Mouse (Mus musculus) stomach, postnatal 0 days (tissue): ENCODE measurements at regions not wholly inside any gene's neighbourhood (a gene's known extent, or its start where the extent isn't known, plus 50 kb on each side); places are given as distances from the start of the nearest gene placed in this dataset.

Experiments
- ATAC-seq: fragments of 200-750 bp; cut with Nextera tagmentation; 2 replicates; pipeline ENCODE4 v1.8.0; 2017; ENCODE audit not compliant: low FRiP score, low TSS enrichment
- DNase-seq: peaks from one replicate; pipeline ENCODE4 v3.0.0-alpha.2; 2016; ENCODE audit warnings: low spot score
- H3K27ac ChIP-seq: fragments of 300-500 bp; sonication (generic); replicated peaks from 2 replicates; pipeline ENCODE4 v1.5.1; 2014; ENCODE audit warnings: mild to moderate bottlenecking, control low read depth
- H3K27me3 ChIP-seq: fragments of 300-500 bp; sonication (generic); 2 replicates; pipeline ENCODE4 v1.6.1; 2014; ENCODE audit warnings: low read length; ENCODE audit not compliant: control insufficient read depth, insufficient read depth
- H3K36me3 ChIP-seq: fragments of 300-500 bp; sonication (generic); 2 replicates; pipeline ENCODE4 v1.6.1; 2014; ENCODE audit warnings: low read length, mixed read lengths; ENCODE audit not compliant: control insufficient read depth, insufficient read depth
- H3K4me1 ChIP-seq: fragments of 300-500 bp; sonication (generic); replicated peaks from 2 replicates; pipeline ENCODE4 v1.6.1; 2014; ENCODE audit warnings: antibody characterized with exemption; ENCODE audit not compliant: control insufficient read depth, insufficient read depth
- H3K4me2 ChIP-seq: fragments of 300-500 bp; sonication (generic); replicated peaks from 2 replicates; pipeline ENCODE4 v1.6.1; 2014; ENCODE audit warnings: low read depth, mild to moderate bottlenecking, control low read depth, moderate library complexity
- H3K4me3 ChIP-seq: fragments of 300-500 bp; sonication (generic); 2 replicates; pipeline ENCODE4 v1.5.1; 2014; ENCODE audit warnings: low read depth, low read length, control low read depth
- H3K9ac ChIP-seq: fragments of 300-500 bp; sonication (generic); 2 replicates; pipeline ENCODE4 v1.6.1; 2014; ENCODE audit warnings: mild to moderate bottlenecking, low read length, control low read depth, mixed read lengths
- H3K9me3 ChIP-seq: fragments of 300-500 bp; sonication (generic); 2 replicates; pipeline ENCODE4 v1.6.1; 2016; ENCODE audit warnings: low read length; ENCODE audit not compliant: control insufficient read depth
- CTCF ChIP-seq: IDR thresholded peaks from 2 replicates; pipeline ENCODE4 v1.5.1; 2016; ENCODE audit warnings: antibody characterized with exemption, low read depth, mild to moderate bottlenecking, moderate library complexity
- EP300 ChIP-seq: optimal IDR thresholded peaks from 2 replicates; pipeline ENCODE3; 2016; ENCODE audit warnings: antibody characterized with exemption
- WGBS: fragments of 180-500 bp; shearing (Covaris S2); extraction: QIAGEN DNeasy Blood & Tissue Kit; methylation state at CpG from one replicate; pipeline ENCODE4 v1.1.7; 2014; 5-methylcytosine and 5-hydroxymethylcytosine counted together

DNA sequence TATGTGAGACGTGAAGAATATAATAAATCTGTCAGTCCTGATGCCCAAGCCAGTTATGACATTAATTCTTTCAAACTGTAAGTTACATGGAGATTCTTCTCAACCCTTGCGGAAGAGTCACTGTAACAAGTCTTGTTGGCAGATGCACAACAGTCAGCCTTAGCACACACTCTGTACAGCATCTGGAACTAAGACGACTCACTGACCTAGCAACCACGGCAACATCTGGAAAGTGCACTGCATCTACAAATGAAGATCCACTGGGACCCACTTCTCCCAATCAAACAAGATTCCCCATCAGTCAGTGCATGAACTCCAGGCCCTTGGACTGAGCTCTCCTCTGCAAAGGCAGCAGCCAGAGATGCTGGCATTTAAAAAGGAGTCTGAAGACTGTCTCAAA is 620.2 kb downstream of the Basp1 start:
- H3K9me3 ChIP-seq: no peaks in the 10 kb centered on the region
- no peak overlapping the region for H3K4me2 ChIP-seq
- H3K27me3 ChIP-seq: no peaks in the 10 kb centered on the region
- WGBS: 56% methylated on average over 4 of the region's 4 CpGs
- no peak overlapping the region for H3K27ac ChIP-seq
- H3K9ac ChIP-seq: no peak overlapping the region
- DNase-seq: no peak
- TF ChIP-seq CTCF (no peak), EP300 (no peak)
- ATAC-seq: no peak
- no peaks in the 10 kb centered on the region for H3K4me1 ChIP-seq
- H3K36me3 ChIP-seq: no peaks in the 10 kb centered on the region
- no peak overlapping the region for H3K4me3 ChIP-seq

- 37% methylated on average over 3 of the region's 3 CpGs for WGBS
- H3K9ac ChIP-seq: no peak overlapping the region
- no peak for DNase-seq
These were observed 627.2 kb downstream of the Basp1 start for GRCm38 (mm10) chr15:24786336-24786735.

GRCm38 (mm10) chr15:24778234-24778633 is 635.3 kb downstream of the Basp1 start:
- Histone ChIP-seq H3K9me3 (no peaks in the 10 kb centered on the region), H3K36me3 (no peaks in the 10 kb centered on the region), H3K27me3 (no peaks in the 10 kb centered on the region), H3K4me1 (no peaks in the 10 kb centered on the region), H3K9ac (no peak overlapping the region), H3K27ac (no peak overlapping the region), H3K4me2 (no peak overlapping the region), H3K4me3 (no peak overlapping the region)
- ATAC-seq (no peak), DNase-seq (no peak)
- 77% methylated on average over 1 of the region's 1 CpGs for WGBS
- TF ChIP-seq EP300 (no peak), CTCF (no peak)

More at GRCm38 (mm10) chr15:24786336-24786735, 627.2 kb downstream of the Basp1 start:
- no peak for TF ChIP-seq EP300
- no peak for TF ChIP-seq CTCF
- H3K27ac ChIP-seq: no peak overlapping the region
- H3K4me1 ChIP-seq: no peaks in the 10 kb centered on the region
- H3K36me3 ChIP-seq: no peaks in the 10 kb centered on the region
- no peak for ATAC-seq
- no peak overlapping the region for H3K4me2 ChIP-seq
- no peak overlapping the region for H3K4me3 ChIP-seq
- H3K27me3 ChIP-seq: no peaks in the 10 kb centered on the region
- H3K9me3 ChIP-seq: no peaks in the 10 kb centered on the region

GRCm38 (mm10) chr15:24751480-24752157 is 661.9 kb downstream of the Basp1 start:
- Histone ChIP-seq H3K27ac (no peak overlapping the region), H3K4me3 (no peak overlapping the region), H3K36me3 (no peaks in the 10 kb centered on the region), H3K27me3 (no peaks in the 10 kb centered on the region), H3K9me3 (no peaks in the 10 kb centered on the region), H3K9ac (no peak overlapping the region), H3K4me2 (no peak overlapping the region), H3K4me1 (no peaks in the 10 kb centered on the region)
- TF ChIP-seq EP300 (no peak), CTCF (no peak)
- ATAC-seq: no peak
- WGBS: 15% methylated on average over 2 of the region's 2 CpGs
- no peak for DNase-seq

- Histone ChIP-seq H3K36me3 (no peaks in the 10 kb centered on the region), H3K4me3 (no peak overlapping the region), H3K27ac (no peak overlapping the region), H3K9ac (no peak overlapping the region), H3K27me3 (no peaks in the 10 kb centered on the region), H3K4me1 (no peaks in the 10 kb centered on the region), H3K9me3 (no peaks in the 10 kb centered on the region), H3K4me2 (no peak overlapping the region)
- DNase-seq (no peak), ATAC-seq (no peak)
- TF ChIP-seq CTCF (no peak), EP300 (no peak)
- WGBS: 48% methylated on average over 6 of the region's 6 CpGs
These were observed 670.3 kb downstream of the Basp1 start for GRCm38 (mm10) chr15:24743240-24743639.

DNA sequence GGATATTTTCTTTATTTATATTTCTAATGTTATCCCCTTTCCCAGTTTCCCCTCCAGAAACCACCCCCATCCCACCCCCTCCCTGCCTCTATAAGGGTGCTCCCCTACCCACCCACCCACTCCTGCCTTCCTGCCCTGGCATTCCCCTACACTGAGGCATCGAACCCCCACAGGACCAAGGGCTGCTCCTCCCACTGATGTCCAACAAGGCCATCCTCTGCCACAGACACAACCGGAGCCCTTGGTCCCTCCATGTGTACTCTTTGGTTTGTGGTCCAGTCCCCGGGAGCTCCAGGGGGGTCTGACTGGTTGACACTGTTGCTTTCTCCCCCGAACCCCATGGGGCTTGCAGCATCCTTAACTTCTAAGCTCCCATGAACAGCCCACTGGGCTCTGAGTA is 688.4 kb downstream of the Basp1 start:
- H3K27me3 ChIP-seq: no peaks in the 10 kb centered on the region
- H3K4me1 ChIP-seq: no peaks in the 10 kb centered on the region
- H3K27ac ChIP-seq: no peak overlapping the region
- DNase-seq (no peak), ATAC-seq (no peak)
- H3K9ac ChIP-seq: no peak overlapping the region
- no peak overlapping the region for H3K4me3 ChIP-seq
- 91% methylated on average over 4 of the region's 4 CpGs for WGBS
- no peaks in the 10 kb centered on the region for H3K9me3 ChIP-seq
- H3K4me2 ChIP-seq: no peak overlapping the region
- TF ChIP-seq EP300: no peak
- TF ChIP-seq CTCF: no peak
- no peaks in the 10 kb centered on the region for H3K36me3 ChIP-seq
